Mouse (Mus musculus): ENCODE measurements around the gene Gm49354.
"Not testable (repeated sequence)": the region's sequence is repeated elsewhere in the genome, so short reads cannot be mapped to it uniquely, and the experiment has no call there.

Gene Gm49354

DNA sequence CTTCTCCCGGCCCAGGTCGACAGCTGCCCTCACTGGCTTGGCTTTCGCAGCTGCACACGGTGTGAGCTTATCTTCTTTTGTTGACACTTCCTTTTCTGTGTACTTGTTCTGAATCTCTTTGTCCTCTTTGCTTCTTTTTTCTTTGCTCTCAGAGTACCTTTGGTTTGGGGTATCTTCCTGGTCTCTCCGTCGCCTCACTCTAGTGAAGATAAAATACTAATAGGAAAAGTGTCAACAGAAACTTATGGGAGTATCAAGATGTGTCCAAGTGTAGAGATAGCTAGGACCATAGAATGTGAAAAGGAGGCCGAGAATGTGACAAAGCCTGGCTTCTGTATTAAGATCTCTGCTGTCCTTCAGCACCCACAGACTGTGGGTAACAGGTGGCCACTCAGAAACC, at the start of gene Gm49354:
Gene Gm49354 (minus strand): TSS at position 101 of the 400 bp plus-strand sequence.
- DNase-seq (ENCODE audit: low read depth, low spot score), result no peak

DNA sequence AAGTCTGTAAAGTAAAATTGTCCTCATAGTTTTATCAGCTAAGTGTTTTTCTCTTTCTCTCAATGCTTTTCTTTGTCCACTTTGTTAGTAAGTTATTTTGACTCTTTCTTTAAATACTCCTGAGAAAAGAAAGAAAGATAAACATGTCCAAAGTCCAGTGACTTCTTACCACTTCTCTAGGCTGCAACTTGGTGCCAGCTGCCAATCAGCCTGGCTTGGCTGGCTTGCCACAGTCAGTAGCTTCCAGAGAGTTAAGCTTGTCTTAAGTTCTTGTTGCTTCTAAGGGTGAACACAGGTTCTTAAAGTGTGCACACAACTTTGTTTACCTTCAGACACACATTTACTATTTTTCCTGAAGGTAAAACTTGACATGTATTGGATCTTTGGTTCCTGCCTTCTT, 43.9 kb upstream of the Gm49354 start:
- DNase-seq (ENCODE audit: low read depth, low spot score), result no peak

DNA sequence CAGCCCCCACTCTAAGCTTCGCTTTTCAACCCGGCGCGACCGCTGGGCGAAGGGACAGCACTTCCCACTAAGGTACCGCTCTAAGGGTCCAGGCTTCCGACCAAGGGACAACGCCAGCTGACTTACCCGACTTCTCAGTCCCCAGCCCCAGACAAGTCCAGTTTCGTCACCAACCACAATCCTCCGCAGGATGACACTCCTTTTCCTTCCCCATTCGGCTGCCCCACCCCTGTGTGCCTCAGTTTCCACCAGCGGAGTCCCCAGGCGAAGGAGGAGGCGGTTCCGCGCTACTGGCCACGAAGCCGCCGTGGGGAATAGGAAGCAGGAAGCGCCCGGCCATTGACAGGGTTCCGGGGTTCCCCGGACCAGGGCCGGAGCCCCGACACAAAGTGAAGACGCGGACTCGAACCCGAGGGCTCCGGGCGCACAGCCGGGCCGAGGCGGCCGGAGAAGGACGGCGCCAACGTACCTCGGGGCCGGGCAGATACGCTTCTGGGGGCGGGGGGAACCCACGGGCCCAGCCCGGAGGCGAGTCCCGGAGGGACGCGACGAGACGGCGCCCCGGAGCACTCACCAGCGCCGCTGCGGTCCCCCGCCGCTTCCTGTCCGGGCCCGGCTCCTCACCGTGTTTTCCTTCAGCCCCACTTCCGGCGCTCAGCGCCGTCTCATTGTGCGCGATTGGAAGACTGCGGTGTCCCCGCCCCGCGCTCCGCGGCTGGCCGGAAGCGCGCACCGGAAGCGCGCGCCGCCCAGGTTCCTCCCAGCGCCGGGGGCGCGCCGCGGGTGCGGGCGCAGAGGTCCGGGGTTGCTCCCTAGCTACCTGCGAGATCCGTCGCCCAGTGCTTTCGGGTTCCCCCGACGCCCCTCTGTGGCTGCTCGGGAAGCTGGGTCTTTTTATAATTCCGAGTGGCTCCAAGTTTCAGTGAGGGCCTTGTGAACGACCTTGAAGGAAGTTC, 40.7 kb upstream of the Gm49354 start, which contains the start of gene Tut7:
Gene Tut7 (minus strand): TSS at position 641 of the 956 bp plus-strand sequence.
- DNase-seq (ENCODE audit: low read depth, low spot score), result peak; percentile 98

DNA sequence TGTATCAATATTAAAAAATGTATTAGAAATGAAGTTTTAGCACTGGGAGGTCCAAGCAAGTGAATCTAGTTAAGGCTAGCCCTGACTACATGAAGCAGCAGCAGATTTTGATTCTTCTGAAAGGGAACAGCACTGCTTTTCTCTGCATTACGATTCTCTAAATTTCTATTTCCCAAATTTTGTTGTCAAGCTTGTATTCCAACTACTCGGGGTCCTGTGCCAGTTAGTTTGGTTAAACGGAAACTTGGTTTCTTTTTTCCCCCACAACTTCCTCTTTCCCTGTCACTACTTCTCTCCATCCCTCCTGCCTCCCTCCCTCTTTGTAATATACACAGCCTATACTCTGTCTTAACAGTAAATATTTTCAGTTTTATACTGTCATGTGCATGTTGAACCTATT, 38.8 kb upstream of the Gm49354 start:
- no peak for DNase-seq (ENCODE audit: low read depth, low spot score)

DNA sequence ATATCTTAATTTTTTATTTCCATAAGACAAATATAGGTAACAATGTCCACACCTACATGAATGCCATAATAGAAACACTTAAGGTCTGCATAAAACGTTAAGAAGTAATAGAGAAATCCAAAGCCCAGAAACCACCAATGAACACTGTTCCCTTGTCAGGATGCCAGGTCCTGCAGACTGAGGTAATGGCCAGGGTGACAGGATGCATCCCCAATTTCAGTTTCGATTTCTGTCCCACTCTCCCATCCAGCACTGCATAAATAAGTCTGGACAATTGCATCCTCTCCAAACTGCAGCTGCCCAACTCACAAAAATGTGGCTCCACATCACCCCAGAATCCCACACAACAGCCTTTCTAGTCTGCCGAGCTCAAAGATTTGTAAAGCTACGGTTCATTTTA, 38.1 kb upstream of the Gm49354 start:
- DNase-seq (ENCODE audit: low read depth, low spot score), result no peak

DNA sequence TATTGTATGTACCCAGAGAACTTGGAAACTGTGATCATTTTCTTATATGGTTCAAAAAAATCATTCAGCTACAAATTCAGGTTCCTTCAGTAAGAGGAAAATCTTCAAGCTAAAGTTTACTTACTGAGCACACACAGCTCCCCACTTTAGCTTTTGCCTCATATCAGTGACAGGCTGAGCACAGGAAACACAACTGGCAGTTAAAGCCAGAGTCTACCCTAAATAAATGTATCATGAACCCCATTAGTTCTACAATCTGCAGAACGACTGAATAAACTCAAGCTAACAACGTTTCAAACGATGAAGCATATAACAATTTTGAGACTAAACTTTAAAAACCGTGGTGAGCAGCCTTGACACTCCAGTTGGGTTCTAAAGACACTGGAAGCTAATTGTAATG, 35.3 kb upstream of the Gm49354 start:
- DNase-seq (ENCODE audit: low read depth, low spot score), result no peak

DNA sequence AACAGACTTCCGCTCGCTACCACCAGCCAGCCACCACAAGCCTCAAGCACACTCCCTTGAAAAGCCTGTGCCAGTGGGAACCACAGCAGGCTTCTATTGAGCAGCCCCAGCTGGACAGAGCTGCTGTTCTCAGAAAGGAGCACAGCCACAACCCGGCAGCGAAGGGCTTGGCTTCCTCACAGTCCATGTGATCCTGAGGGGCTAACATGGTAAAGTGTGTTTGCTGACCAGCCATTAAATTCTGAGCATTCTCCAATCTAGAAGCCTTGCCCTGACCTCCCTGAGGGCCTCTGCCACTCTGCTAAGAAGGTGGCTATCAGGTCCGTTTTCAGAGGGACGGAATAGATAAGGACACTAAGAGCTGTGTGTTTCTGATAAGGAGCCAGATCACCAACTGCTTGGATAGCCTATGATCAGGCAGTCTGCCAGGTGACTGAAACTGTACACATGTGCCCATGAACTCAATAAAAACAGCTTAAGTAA, 32.1 kb upstream of the Gm49354 start:
- no peak for DNase-seq (ENCODE audit: low read depth, low spot score)

DNA sequence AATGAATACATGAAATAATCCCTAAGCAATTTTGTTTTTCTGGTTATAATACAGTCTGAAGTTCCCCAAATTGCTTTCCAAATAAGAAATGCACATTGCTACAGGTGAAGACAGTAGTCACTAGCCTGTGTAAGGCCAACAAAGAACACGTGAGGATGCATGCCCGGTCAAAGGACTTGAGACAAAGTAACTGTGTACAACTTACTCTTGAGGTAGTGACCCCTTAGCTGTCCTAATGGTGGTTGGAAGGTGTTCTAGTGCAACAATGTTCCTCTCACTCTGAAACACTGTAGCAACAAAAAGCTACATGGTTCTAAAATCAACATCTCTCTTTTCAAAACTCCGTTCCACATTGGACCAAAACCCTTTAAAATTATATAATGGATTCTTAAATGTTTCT, 29.5 kb upstream of the Gm49354 start:
- DNase-seq (ENCODE audit: low read depth, low spot score), result no peak

DNA sequence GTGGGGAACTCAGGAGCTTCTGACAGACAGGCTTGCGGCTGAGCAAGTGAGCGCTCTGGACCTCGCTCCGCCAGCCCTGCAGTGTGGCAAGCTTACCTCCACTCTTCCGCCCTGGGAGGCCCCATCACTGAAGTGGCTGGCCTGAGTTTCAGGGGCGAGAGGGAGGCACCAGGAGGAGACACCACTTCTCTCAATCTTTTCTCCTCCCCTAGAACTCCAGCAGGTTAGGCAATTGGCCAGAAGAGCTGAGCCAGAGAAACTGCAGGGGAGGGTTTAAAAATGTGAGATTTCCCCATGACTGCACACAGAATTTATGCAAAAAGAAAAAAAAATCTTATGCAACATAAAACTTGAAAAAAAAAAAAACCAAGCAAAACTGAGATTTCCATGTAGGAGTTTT, 19.0 kb upstream of the Gm49354 start:
- peak; percentile 80 for DNase-seq (ENCODE audit: low read depth, low spot score)

DNA sequence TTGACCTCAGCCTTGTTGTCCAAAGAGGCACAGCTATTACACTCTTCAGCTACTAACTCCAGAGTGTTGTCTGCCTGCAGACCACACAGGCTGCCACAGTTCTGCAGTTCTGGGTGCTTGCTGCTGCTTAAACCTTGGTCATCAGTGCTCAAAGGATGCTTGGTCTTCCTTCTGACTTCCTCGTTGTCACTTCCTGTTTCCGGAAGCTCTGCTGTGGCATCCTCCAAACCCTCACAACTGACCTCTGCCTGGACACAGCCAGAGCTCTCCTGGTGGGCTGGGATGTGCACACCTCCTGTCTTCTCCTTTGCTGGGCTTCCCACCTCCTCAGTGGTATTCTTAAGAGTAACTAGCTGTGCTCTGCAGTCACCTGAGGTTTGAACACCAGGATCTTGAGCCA, 18.0 kb upstream of the Gm49354 start:
- DNase-seq (ENCODE audit: low read depth, low spot score), result no peak

DNA sequence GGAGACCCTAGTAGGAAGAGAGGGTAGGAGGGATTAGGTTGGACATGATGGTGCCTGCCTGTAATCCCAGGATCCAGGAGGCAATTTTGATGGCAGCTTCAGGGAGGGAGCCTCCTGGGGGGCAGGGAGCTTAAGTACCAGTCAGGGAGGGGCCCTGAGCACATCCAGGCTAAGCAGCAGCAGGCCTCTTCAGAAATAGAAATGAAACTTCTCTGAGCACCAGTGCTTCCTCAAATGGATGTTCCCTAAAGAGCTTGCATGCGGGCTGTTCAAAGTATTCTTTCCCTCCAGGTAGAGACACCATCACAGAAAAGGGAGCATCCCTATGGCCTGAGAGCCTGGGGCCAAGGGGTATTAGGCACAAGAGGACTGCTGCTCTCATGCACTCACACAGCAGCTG, 16.3 kb upstream of the Gm49354 start:
- peak; percentile 26 for DNase-seq (ENCODE audit: low read depth, low spot score)

DNA sequence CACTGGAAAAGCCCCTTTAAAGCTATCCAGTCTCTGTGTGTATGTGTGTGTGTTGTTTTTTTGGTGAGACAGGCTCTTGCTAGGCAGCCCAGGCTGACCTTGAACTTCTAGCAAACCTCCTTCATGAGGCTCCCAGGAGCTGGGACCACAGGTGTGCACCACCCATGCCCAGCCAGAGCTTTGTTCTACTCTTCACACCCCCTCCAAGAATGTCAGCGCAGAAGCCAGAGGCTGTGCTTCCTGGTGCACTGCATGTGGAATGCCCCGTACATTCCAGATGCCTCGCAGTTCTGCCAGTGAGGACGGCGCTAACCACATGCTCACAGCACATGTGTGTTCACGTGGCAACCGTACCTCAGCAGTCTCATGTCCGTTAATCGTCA, 14.4 kb upstream of the Gm49354 start:
- DNase-seq (ENCODE audit: low read depth, low spot score), result no peak

DNA sequence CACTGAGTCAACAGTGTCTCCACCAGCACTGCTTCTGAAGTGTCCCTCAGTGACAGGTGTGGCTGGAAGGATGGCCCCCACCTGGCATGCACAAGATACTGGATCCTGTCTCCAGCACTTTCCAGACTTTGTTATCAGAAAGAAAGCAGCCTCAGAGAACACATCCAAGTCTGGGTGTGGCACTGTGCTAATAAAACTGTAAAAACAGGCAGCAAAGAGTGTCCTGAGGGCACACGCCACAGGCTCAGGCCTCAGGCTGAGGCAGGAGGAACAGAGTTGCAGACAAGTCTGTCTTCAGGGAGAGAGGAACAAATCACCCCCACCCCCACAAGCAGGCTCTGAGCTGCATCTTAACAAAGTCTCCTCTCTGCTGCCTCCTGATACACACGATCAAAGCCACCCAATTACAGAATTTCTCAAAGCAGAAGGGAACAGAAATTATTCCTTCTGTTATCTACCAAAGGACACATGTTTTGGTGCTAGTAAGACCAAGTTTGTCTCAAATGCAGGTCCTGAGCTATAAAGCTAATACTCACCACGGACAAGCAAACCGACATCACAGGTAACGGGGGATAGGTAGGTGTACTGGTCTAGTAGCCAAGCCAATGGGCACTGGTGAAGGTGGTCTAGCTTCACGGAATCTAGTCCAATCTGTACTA, 13.9 kb upstream of the Gm49354 start:
- DNase-seq (ENCODE audit: low read depth, low spot score), result no peak

DNA sequence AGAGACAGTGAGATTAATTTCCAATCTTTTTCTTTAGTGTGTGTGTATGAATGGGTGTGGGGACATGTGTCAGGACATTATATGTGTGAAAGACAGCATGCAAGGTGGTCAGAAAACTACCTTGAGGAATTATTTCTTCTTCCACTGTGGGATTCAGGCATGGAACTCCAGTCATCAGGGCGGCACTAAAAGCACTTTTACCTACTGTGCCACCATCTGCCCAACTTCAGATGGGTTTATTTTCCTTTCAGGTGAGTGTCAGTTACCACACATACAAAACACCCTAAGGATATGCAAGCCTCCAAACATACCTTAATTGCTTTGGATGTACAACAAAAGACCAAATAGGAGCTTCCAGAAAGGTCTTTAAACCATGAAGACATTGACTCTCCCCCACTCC, 12.7 kb upstream of the Gm49354 start:
- DNase-seq (ENCODE audit: low read depth, low spot score), result peak; percentile 36

DNA sequence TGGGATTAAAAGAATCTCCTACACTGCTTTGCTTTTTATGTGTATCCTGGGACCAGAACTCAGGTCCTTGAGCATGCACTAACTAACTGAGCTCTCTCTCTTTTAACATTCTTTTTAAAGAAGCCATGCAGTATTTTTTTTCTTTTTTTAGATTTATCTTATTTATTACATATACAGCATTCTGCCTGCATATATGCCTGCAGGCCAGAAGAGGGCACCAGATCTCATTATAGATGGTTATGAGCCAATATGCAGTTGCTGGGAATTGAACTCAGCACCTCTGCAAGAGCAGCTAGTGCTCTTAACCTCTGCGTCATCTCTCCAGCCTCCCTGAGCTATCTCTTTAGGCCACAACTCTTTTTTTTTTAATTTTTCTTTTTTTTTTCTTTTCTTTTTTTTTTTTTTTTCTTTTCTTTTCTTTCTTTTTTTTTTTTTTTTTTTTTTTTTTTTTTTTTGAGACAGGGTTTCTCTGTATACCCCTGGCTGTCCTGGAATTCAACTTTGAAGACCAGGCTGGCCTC, 2.2 kb downstream of the Gm49354 start:
- not testable (repeated sequence) for DNase-seq (ENCODE audit: low read depth, low spot score)

DNA sequence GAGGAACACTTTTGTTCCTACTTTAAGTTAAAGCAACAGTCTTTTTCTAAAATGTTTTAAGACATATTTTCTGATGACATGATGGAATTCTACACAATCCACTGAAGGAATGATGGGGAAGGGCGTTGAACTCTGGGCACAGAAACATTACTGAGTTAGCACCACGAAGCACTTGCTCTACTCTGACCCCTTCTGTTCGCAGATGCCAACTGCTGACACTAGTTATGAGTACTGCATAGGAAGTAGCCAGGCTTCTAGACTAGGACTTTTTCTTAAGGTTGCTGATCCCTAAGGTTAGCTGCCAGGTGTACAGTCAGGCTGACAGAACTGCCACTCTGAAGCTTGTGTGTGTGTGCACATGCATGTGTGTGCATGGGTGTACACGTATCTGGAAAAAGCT, 2.8 kb downstream of the Gm49354 start:
- peak; percentile 27 for DNase-seq (ENCODE audit: low read depth, low spot score)

DNA sequence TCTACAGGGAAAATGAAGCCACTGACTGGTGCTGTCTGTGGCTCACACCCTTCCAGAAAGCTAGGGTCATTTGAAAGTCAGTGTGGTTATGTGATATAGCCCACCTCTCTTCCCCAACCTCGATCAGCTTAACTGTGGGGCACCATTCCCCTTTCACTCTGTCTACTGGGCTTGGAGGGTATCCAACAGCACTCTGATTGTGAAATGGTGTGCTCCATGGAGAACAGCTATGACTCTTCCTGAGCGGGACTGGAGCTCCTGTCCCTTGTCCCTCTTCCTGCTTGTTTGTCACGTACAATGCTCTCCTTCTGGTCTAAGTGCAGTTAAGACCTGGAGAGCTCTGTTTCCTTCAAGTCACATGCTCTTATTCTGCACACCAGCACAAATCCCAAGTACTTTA, 6.9 kb downstream of the Gm49354 start:
- no peak for DNase-seq (ENCODE audit: low read depth, low spot score)

DNA sequence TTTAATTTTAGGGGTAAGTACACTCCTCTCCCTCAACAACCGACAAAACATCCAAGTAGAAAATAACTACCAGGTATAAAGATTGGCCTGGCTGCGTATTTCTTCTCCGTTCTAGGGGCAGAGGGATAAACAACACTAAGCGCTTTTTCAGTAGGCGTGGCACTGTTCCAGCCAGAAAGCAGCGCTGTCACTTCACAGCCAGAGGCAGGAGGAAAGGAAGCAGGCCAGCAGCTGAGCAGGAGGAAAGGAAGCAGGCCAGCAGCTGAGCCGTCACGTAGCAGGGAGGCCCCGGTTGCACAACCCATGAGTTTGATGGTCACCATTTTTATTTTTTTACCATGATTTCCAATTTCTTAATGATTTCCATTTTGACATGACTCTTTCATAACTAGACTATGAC, 10.8 kb downstream of the Gm49354 start:
- DNase-seq (ENCODE audit: low read depth, low spot score), result peak; percentile 84

DNA sequence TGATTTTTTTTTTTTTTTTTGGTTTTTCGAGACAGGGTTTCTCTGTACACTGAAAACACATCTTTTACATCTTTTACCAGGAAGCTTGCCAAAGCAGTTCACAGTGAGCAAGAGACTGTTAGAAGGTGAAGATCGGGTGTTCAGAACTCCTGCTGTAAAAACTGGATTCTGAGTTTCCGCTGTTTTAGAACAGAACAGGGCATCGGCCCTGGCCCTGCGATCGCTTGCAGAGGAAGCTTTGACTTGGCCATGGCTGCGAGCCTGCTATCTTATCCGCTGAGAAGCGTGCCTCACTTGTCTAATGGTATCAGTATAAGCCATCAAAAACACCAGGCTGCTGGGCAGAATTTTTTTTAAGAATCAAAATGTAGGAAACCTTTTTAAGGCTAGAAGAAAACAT, 11.2 kb downstream of the Gm49354 start:
- DNase-seq (ENCODE audit: low read depth, low spot score), result peak; percentile 58

DNA sequence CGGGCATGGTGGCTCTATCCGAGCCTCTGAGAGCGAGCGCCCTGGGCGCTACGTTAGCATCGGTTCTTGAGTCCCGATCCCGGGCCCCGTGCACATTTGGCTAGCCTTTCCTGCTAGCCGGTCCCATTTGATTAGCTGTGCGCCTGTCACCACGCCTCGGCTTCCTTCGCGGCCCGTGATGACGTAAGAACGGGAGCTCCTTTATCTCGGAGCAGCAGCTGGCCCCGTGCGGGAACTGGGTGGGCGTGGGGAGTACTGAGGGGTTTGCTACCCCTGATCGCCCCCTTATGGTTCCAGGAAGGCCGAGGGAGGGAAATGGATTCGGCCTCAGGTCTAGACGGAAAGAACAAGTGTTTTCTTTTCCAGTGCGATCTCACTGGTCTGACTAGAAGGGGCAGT, 11.9 kb downstream of the Gm49354 start:
- peak; percentile 91 for DNase-seq (ENCODE audit: low read depth, low spot score)

DNA sequence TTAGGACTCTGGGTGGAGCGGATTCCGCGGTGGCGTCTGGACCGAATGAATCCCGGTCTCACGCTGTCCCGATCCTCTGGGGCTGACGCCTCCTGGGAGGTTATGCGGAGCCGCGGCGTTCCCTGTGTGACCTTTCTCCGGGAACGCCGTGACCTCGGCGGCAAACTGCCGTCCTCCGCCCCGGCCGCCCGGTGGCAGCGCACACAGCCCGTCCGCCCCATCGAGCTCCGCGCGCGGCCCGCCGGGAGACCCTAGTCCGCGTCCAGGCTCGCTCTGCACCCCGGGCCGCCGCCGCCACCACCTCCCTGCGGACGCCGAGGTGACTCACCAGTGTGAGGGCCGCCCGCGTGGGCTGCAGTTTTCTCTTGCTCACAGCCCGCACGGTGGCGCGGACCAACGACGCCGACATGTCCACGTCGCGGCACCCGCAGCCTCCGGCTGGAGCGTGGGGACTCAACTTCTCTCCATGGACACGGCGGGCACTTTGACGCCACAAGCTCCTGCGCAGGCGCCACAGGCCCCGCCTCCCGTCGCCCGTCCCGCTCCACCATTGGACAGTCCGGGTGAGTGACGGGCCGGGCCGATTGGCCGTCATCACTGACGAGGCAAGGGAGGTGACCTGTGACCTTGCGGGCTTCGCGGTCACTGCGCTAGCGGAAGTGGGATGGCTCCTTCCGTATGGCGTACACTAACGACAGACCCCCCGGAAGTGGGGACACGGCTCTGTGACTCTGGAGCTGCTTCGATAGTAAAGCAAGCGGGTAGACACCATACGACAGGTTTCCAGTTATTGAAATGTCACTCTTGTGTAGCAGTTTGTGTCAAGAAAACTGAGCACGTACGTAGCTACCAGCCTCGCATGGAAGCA, 12.5 kb downstream of the Gm49354 start, which contains the start of gene Isca1:
Gene Isca1 (minus strand): TSS at position 515 of the 868 bp plus-strand sequence.
- peak; percentile 99 for DNase-seq (ENCODE audit: low read depth, low spot score)

Data from brain, adult 2 months (tissue).